Mouse (Mus musculus) left cerebral cortex, postnatal 10 days (tissue): ENCODE measurements around the gene Ywhaq. TPM values are rescaled to one million over a fixed set of nuclear protein-coding genes. Genes with fewer than 3 reads are reported as not detected.
"Not testable (repeated sequence)": the region's sequence is repeated elsewhere in the genome, so short reads cannot be mapped to it uniquely, and the experiment has no call there.

Experiments used
- DNase-seq, 2 experiments: peaks; one replicate each; pipeline ENCODE4 v3.0.0; 2021 to 2022; ENCODE audit warnings: low spot score in 2 of 2, mixed read lengths in 1 of 2; ENCODE audit errors: extremely low spot score in 1 of 2
- intact Hi-C: fragments of 180-260 bp; cut with DNase I; formaldehyde crosslinking; loops from one replicate; pipeline ENCODE4 v1.15.1; 2025
- total RNA-seq, 2 experiments: library from RNA; stranded (reverse); gene quantifications; 2 replicates each; pipeline ENCODE4 v1.2.3; 2021

Ywhaq gene
- total RNA-seq, 2 experiments from 2014 or later = 645 to 677 TPM

- no peak for DNase-seq
- intact Hi-C loops = no loop called here
Measured at GRCm38 (mm10) chr12:21418083-21418482, 646 bp upstream of the Ywhaq start.

- DNase-seq = peak in 1 of 2 experiments; percentile 42
- intact Hi-C loops = no loop called here
Measured at GRCm38 (mm10) chr12:21416506-21416905, 931 bp downstream of the Ywhaq start.

GRCm38 (mm10) chr12:21410620-21411019, 6.8 kb downstream of the Ywhaq start:
- intact Hi-C loops = no loop called here
- DNase-seq = no peak

GRCm38 (mm10) chr12:21409651-21410050, 7.8 kb downstream of the Ywhaq start:
- no peak for DNase-seq
- intact Hi-C loops = no loop called here

GRCm38 (mm10) chr12:21408789-21409367, 8.6 kb downstream of the Ywhaq start:
- intact Hi-C loops = no loop called here
- no peak for DNase-seq

GRCm38 (mm10) chr12:21402771-21403170, 14.7 kb downstream of the Ywhaq start:
- intact Hi-C loops = no loop called here
- no peak for DNase-seq

- intact Hi-C loops = no loop called here
- no peak for DNase-seq
Measured at GRCm38 (mm10) chr12:21386201-21386600, 31.2 kb downstream of the Ywhaq start.

GRCm38 (mm10) chr12:21378765-21379346, 38.6 kb downstream of the Ywhaq start:
- intact Hi-C loops = not testable (repeated sequence)

GRCm38 (mm10) chr12:21375376-21376157, 41.9 kb downstream of the Ywhaq start:
- DNase-seq = no peak
- intact Hi-C loops = no loop called here

More at GRCm38 (mm10) chr12:21378765-21379346, 38.6 kb downstream of the Ywhaq start:
- DNase-seq = not testable (repeated sequence)

GRCm38 (mm10) chr12:21373820-21374475, 43.5 kb downstream of the Ywhaq start:
- DNase-seq = no peak
- intact Hi-C loops = no loop called here

- intact Hi-C loops = no loop called here
- peak; percentile 94 to 97 for DNase-seq
Measured at GRCm38 (mm10) chr12:21373100-21373819, 44.2 kb downstream of the Ywhaq start, which contains the start of gene Adam17. Gene Adam17 (minus strand): TSS chr12:21373632.

- intact Hi-C loops = no loop called here
- no peak for DNase-seq
Measured at GRCm38 (mm10) chr12:21370035-21370611, 47.3 kb downstream of the Ywhaq start.

GRCm38 (mm10) chr12:21369087-21369410, 48.4 kb downstream of the Ywhaq start:
- intact Hi-C loops = no loop called here
- DNase-seq = no peak

GRCm38 (mm10) chr12:21368376-21369086, 48.9 kb downstream of the Ywhaq start:
- no peak for DNase-seq
- intact Hi-C loops = no loop called here

- no peak for DNase-seq
- intact Hi-C loops = no loop called here
Measured at GRCm38 (mm10) chr12:21364624-21365435, 52.6 kb downstream of the Ywhaq start.

GRCm38 (mm10) chr12:21363195-21363594, 54.2 kb downstream of the Ywhaq start:
- intact Hi-C loops = no loop called here
- DNase-seq = no peak

- intact Hi-C loops = no loop called here
- DNase-seq = no peak
Measured at GRCm38 (mm10) chr12:21362686-21363085, 54.8 kb downstream of the Ywhaq start.
